Comparison of ENCODE assay signal across 12 mouse cellular contexts in the genomic region with DNA sequence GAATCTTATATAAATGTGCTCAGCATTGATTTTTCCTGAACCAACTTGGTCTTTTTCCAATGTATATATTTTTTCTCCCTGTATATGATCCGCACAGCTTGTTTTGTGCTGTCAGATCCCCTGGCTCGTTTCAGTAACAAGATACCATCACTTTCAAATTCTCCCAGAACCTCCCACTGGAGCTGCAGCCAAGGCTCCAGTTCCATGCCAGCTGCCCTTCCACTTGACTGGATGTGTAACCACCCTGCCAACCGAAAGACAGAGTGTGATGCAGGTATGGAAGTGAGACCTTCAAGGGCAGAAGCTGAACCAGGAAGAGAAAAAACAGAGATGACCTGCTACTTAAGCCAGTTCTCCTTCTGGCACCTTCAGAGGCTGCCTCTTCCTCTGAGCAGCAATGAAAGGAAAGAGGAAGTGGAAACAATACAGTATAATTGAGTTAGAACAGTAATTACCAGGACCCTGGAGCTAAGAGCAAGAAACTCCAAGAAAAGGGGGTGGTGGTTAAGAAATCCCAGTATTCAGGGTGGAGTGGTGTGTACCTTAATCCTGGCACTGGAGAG. TPM values are rescaled to one million over a fixed set of nuclear protein-coding genes. Genes with fewer than 3 reads are reported as not detected.
DNase-seq lines count a peak whose midpoint lies in the region; ATAC-seq and TF ChIP-seq lines count a peak whose summit lies in the region.
"Had no signal": no experiment of that assay in that cellular context is flagged by ENCODE, and none has a peak within 500 bp of the region (broad histone marks: within the 10 kb centered on the region; RNA-seq: fewer than 3 reads in every experiment).

No protein-coding gene starts in this region.

- peaks cover 38% of the 10 kb centered on the region for H3K4me1 ChIP-seq in liver, embryonic 15.5 days (replicated peaks)
- H3K4me1 ChIP-seq in liver, postnatal 0 days (ENCODE audit: insufficient read depth), result 0 out of 2 replicates have a peak, but pooled peaks cover 7% of the 10 kb centered on the region
- H3K4me1 ChIP-seq in MEL (ENCODE audit: control insufficient read depth in 1 of 2, insufficient read depth in 2 of 2, low read length in 2 of 2), result peaks cover 12 to 38% of the 10 kb centered on the region in 2 experiments
- H3K4me1 ChIP-seq in forebrain, postnatal 0 days (ENCODE audit: insufficient read depth), result no peaks in the 10 kb centered on the region

- no peak for ATAC-seq in cerebellum, adult (ENCODE audit: insufficient number of reproducible peaks, low FRiP score, low TSS enrichment)
- ATAC-seq in liver, embryonic 15.5 days (ENCODE audit: insufficient read depth), result no peak
- no peak for ATAC-seq in liver, postnatal 0 days
- no peak for ATAC-seq in forebrain, postnatal 0 days

- no peak for TF ChIP-seq CTCF in liver, postnatal 0 days (IDR thresholded peaks at IDR 0.05; ENCODE audit: low read depth)
- TF ChIP-seq CTCF in MEL (IDR thresholded peaks at IDR 0.05 in 2 of 3, conservative IDR thresholded peaks at IDR 0.05 in 1 of 3; ENCODE audit: control insufficient read depth in 1 of 3, insufficient read depth in 1 of 3, low read depth in 2 of 3, low read length in 3 of 3, poor library complexity in 1 of 3, severe bottlenecking in 1 of 3), result no peak
- no peak for TF ChIP-seq CTCF in forebrain, postnatal 0 days (IDR thresholded peaks at IDR 0.05; ENCODE audit: low read depth)

- TF ChIP-seq RAD21 in MEL (IDR thresholded peaks at IDR 0.05; ENCODE audit: low read depth, low read length), result no peak

- H3K9me3 ChIP-seq in liver, embryonic 15.5 days (replicated peaks), result no peaks in the 10 kb centered on the region
- H3K9me3 ChIP-seq in liver, postnatal 0 days (ENCODE audit: low read length), result no peaks in the 10 kb centered on the region
- no peaks in the 10 kb centered on the region for H3K9me3 ChIP-seq in MEL (replicated peaks; ENCODE audit: insufficient read depth, low read length)
- H3K9me3 ChIP-seq in forebrain, postnatal 0 days (ENCODE audit: low read length), result no peaks in the 10 kb centered on the region
- H3K9me3 ChIP-seq: hindbrain, embryonic 15.5 days; limb, embryonic 13.5 days had no signal

- 0 out of 4 replicates have a peak, but pooled peaks of 1 of the 2 experiments have one; percentile 40 for TF ChIP-seq POLR2A in MEL (IDR thresholded peaks at IDR 0.05; ENCODE audit: control insufficient read depth in 1 of 2, insufficient read depth in 1 of 2, low read depth in 1 of 2, low read length in 2 of 2, poor library complexity in 1 of 2)

- WGBS in liver, embryonic 15.5 days (ENCODE audit: insufficient replicate concordance), result 43% methylated on average over 3 of the region's 3 CpGs
- WGBS in liver, postnatal 0 days (ENCODE audit: insufficient replicate concordance), result 62% methylated on average over 3 of the region's 3 CpGs
- WGBS in forebrain, postnatal 0 days, result 28% methylated on average over 3 of the region's 3 CpGs

- peak; percentile 9 to 22 for DNase-seq in cerebellum, postnatal 25 days
- DNase-seq in liver, postnatal 0 days, result no peak
- peak; percentile 81 for DNase-seq in MEL (ENCODE audit: low read depth, low spot score)
- peak; percentile 46 for DNase-seq in forebrain, postnatal 0 days
- DNase-seq in thymus, postnatal 36 days, result no peak
- no peak for DNase-seq in cerebellum, adult 18-20 months
- DNase-seq: kidney, postnatal 4 days; thymus, postnatal 4 days had no signal

- H3K27me3 ChIP-seq in liver, embryonic 15.5 days, result 0 out of 2 replicates have a peak, but pooled peaks cover 2% of the 10 kb centered on the region
- H3K27me3 ChIP-seq in liver, postnatal 0 days (ENCODE audit: insufficient read depth, low read length), result no peaks in the 10 kb centered on the region
- no peaks in the 10 kb centered on the region for H3K27me3 ChIP-seq in MEL (ENCODE audit: control insufficient read depth in 1 of 2, insufficient read depth in 2 of 2, low read length in 2 of 2)
- no peaks in the 10 kb centered on the region for H3K27me3 ChIP-seq in forebrain, postnatal 0 days (ENCODE audit: insufficient read depth, low read length)
- H3K27me3 ChIP-seq: hindbrain, embryonic 15.5 days; limb, embryonic 13.5 days had no signal

- no peaks in the 10 kb centered on the region for H3K79me2 ChIP-seq in MEL (ENCODE audit: control insufficient read depth, insufficient read depth, low read length, poor library complexity)

- H3K36me3 ChIP-seq in liver, embryonic 15.5 days (replicated peaks), result no peaks in the 10 kb centered on the region
- no peaks in the 10 kb centered on the region for H3K36me3 ChIP-seq in liver, postnatal 0 days (replicated peaks; ENCODE audit: insufficient read depth, low read length)
- H3K36me3 ChIP-seq in MEL (ENCODE audit: control insufficient read depth in 1 of 2, insufficient read depth in 2 of 2, low read length in 2 of 2), result peaks cover 0 to 29% of the 10 kb centered on the region in 2 experiments; a peak in 2 of 4 replicates
- no peaks in the 10 kb centered on the region for H3K36me3 ChIP-seq in forebrain, postnatal 0 days (ENCODE audit: insufficient read depth)
- H3K36me3 ChIP-seq: hindbrain, embryonic 15.5 days; limb, embryonic 13.5 days had no signal

- H3K4me3 ChIP-seq in liver, embryonic 15.5 days (replicated peaks), result no peak overlapping the region
- no peak overlapping the region for H3K4me3 ChIP-seq in liver, postnatal 0 days (ENCODE audit: low read depth, low read length)
- H3K4me3 ChIP-seq in MEL (ENCODE audit: control insufficient read depth in 1 of 2, insufficient read depth in 1 of 2, low read depth in 2 of 2, low read length in 2 of 2), result peak overlapping the region; percentile 38 to 47
- H3K4me3 ChIP-seq in forebrain, postnatal 0 days (ENCODE audit: low read depth, low read length), result no peak overlapping the region
- H3K4me3 ChIP-seq: hindbrain, embryonic 15.5 days; limb, embryonic 13.5 days had no signal

- no peak overlapping the region for H3K4me2 ChIP-seq in liver, embryonic 15.5 days
- no peak overlapping the region for H3K4me2 ChIP-seq in liver, postnatal 0 days (ENCODE audit: low read depth, low read length)
- no peak overlapping the region for H3K4me2 ChIP-seq in forebrain, postnatal 0 days (ENCODE audit: low read depth)
- H3K4me2 ChIP-seq: limb, embryonic 13.5 days had no signal

- H3K27ac ChIP-seq in liver, embryonic 15.5 days (replicated peaks), result 0 out of 2 replicates have a peak overlapping the region, but pooled peaks have one; percentile 45
- H3K27ac ChIP-seq in liver, postnatal 0 days (ENCODE audit: low read depth), result no peak overlapping the region
- H3K27ac ChIP-seq in MEL (ENCODE audit: control insufficient read depth, low read depth, low read length), result peak overlapping the region; percentile 94
- peak overlapping the region; percentile 3; the same call in 1 of the 2 replicates for H3K27ac ChIP-seq in forebrain, postnatal 0 days (ENCODE audit: low read depth, low read length)
- H3K27ac ChIP-seq: hindbrain, embryonic 15.5 days; limb, embryonic 13.5 days had no signal

- H3K9ac ChIP-seq in liver, embryonic 15.5 days, result no peak overlapping the region
- no peak overlapping the region for H3K9ac ChIP-seq in liver, postnatal 0 days (replicated peaks)
- peak overlapping the region; percentile 50 for H3K9ac ChIP-seq in MEL (ENCODE audit: control insufficient read depth, low read depth, low read length, poor library complexity, severe bottlenecking)
- H3K9ac ChIP-seq in forebrain, postnatal 0 days, result no peak overlapping the region
- H3K9ac ChIP-seq: hindbrain, embryonic 15.5 days; limb, embryonic 13.5 days had no signal

- TF ChIP-seq EP300 in liver, postnatal 0 days (IDR thresholded peaks at IDR 0.05; ENCODE audit: low read depth), result no peak
- TF ChIP-seq EP300 in MEL (IDR thresholded peaks at IDR 0.05; ENCODE audit: low read depth in 1 of 2, low read length in 2 of 2), result no peak; a peak in 2 of 4 replicates

TF ChIP-seq in MEL, 35 proteins besides CTCF, POLR2A, EP300 and RAD21 (continues in another document):
- no peak for TF ChIP-seq MAZ (IDR thresholded peaks at IDR 0.05; ENCODE audit: low read depth, low read length)
- no peak for TF ChIP-seq UBTF (IDR thresholded peaks at IDR 0.05; ENCODE audit: borderline replicate concordance, insufficient read depth, low read depth, low read length)
- TF ChIP-seq JUND (IDR thresholded peaks at IDR 0.05; ENCODE audit: low read depth, low read length), result no peak
- no peak for TF ChIP-seq HCFC1 (IDR thresholded peaks at IDR 0.05; ENCODE audit: low read depth, low read length)
- TF ChIP-seq MAFK (IDR thresholded peaks at IDR 0.05; ENCODE audit: borderline replicate concordance, low read depth, low read length), result no peak
- TF ChIP-seq CHD2 (IDR thresholded peaks at IDR 0.05; ENCODE audit: low read length), result no peak
- no peak for TF ChIP-seq CHD1 (IDR thresholded peaks at IDR 0.05; ENCODE audit: low read depth, low read length)
- TF ChIP-seq TAL1 (IDR thresholded peaks at IDR 0.05; ENCODE audit: low read length), result no peak
- 0 out of 2 replicates have a peak, but pooled peaks have one; percentile 13 for TF ChIP-seq ETS1 (IDR thresholded peaks at IDR 0.05; ENCODE audit: low read depth, low read length)
- TF ChIP-seq NRF1 (IDR thresholded peaks at IDR 0.05; ENCODE audit: insufficient read depth, low read depth, low read length, poor library complexity, severe bottlenecking), result no peak
- no peak for TF ChIP-seq USF1 (IDR thresholded peaks at IDR 0.05; ENCODE audit: low read depth, low read length)
- no peak for TF ChIP-seq MYC (IDR thresholded peaks at IDR 0.05; ENCODE audit: low read depth, low read length)
- no peak for TF ChIP-seq TCF12 (IDR thresholded peaks at IDR 0.05; ENCODE audit: low read depth, low read length)
- TF ChIP-seq POLR2AphosphoS2 (IDR thresholded peaks at IDR 0.05; ENCODE audit: low read length), result no peak
- TF ChIP-seq MXI1 (IDR thresholded peaks at IDR 0.05; ENCODE audit: low read depth, low read length), result 0 out of 2 replicates have a peak, but pooled peaks have one; percentile 22
- no peak for TF ChIP-seq E2F4 (IDR thresholded peaks at IDR 0.05; ENCODE audit: borderline replicate concordance, low read depth, low read length)
- TF ChIP-seq MAX (IDR thresholded peaks at IDR 0.05; ENCODE audit: low read length), result peak; percentile 30; the same call in 1 of the 2 replicates
- no peak; the same call in 1 of the 2 replicates for TF ChIP-seq SIN3A (IDR thresholded peaks at IDR 0.05; ENCODE audit: low read length)
- TF ChIP-seq POLR2AphosphoS5 (IDR thresholded peaks at IDR 0.05; ENCODE audit: borderline replicate concordance, low read depth, low read length), result no peak

RNA-seq across cellular contexts. Expression of gene Pik3cb, which starts 24.3 kb away (rescaled TPM):
- 2.1 and 2.9 TPM in 2 replicates for polyA plus RNA-seq in liver, embryonic 15.5 days (2015; fragmentation: Nextera tagmentation; extraction: Ambion mirVana)
- 2.0 and 2.3 TPM in 2 replicates for polyA plus RNA-seq in liver, postnatal 0 days (2015; fragmentation: Nextera tagmentation; extraction: Ambion mirVana)
- total RNA-seq in MEL (2012; rRNA removed), result 2.2 and 2.4 TPM in 2 replicates
- polyA plus RNA-seq in MEL (2012; ENCODE audit: insufficient read depth in 1 of 2, insufficient read length in 2 of 2, low read depth in 1 of 2, low replicate concordance in 2 of 2, missing spikeins in 1 of 2), result 1 to 10 TPM in 1 of 2 experiments, not detected in 1; 7.6 TPM
- total RNA-seq in forebrain, postnatal 0 days (2014; rRNA removed), result 5.4 and 5.7 TPM in 2 replicates
- 2.1 and 2.2 TPM in 2 replicates for polyA plus RNA-seq in forebrain, postnatal 0 days (2015; fragmentation: Nextera tagmentation; extraction: Ambion mirVana)

Comparison
In these comparisons a context has a peak if more than half of its experiments do, and no peak if none do; other contexts are left out.
1. DNase-seq: peak in cerebellum, postnatal 25 days (2 of 2), MEL (single experiment) and forebrain, postnatal 0 days (single experiment); none in liver, postnatal 0 days (single experiment), thymus, postnatal 36 days (0 of 2) and cerebellum, adult 18-20 months (0 of 2).
2. H3K4me3 ChIP-seq: peak in MEL (2 of 2); none in liver, embryonic 15.5 days (single experiment), liver, postnatal 0 days (single experiment) and forebrain, postnatal 0 days (single experiment).